Mouse (Mus musculus) CD8-positive naive resting alpha-beta T cell, adult 57 days (primary cell): ENCODE results near the gene Kpna6. TPM values are rescaled to one million over a fixed set of nuclear protein-coding genes. Genes with fewer than 3 reads are reported as not detected.

Source experiments
- total RNA-seq: library from RNA; stranded (reverse); gene quantifications from one replicate; pipeline ENCODE4 v1.2.4, GENCODE M21; 2023

The Kpna6 gene
- 32.0 TPM for total RNA-seq

DNA sequence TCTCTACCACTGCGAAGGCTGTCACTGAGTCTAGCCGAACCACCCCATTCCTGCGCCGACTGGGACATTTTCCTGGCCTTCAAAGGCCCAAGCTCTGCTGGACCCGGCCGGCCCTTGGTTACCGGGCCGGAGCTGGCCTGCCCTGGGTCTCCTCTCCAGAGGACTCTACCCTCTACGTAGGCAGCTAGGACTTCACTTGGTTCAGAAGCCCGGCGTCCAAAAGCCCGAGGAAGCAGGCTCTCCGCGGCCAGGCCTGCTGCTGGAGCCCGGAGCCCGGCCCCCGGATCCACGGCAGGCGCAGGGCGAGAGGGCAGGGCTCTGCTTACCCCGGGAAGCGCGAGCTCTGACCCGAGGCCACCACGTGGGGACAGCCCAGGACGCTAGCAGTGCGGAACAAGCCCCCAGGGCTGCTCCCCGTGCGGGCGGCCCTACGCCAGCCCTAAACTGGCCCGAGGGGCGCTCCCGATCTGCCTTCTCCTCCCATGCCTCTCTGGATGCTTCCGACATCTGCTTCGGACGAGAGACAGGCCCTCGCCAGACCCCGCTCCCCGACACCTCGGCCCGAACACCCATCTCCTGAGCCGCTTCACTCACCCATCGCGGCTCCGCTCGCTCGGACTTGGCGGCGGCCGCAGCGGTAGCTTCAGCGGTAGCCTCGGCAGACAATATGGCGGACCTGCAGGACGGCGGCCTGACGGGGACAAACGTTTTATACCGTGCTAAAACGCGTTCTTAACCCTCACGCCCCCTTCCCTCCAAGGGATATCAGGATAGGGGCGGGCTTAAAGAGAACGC is at the start of gene Kpna6:
TSS of gene Kpna6 (minus strand) at position 685 of the 795 bp plus-strand sequence.

DNA sequence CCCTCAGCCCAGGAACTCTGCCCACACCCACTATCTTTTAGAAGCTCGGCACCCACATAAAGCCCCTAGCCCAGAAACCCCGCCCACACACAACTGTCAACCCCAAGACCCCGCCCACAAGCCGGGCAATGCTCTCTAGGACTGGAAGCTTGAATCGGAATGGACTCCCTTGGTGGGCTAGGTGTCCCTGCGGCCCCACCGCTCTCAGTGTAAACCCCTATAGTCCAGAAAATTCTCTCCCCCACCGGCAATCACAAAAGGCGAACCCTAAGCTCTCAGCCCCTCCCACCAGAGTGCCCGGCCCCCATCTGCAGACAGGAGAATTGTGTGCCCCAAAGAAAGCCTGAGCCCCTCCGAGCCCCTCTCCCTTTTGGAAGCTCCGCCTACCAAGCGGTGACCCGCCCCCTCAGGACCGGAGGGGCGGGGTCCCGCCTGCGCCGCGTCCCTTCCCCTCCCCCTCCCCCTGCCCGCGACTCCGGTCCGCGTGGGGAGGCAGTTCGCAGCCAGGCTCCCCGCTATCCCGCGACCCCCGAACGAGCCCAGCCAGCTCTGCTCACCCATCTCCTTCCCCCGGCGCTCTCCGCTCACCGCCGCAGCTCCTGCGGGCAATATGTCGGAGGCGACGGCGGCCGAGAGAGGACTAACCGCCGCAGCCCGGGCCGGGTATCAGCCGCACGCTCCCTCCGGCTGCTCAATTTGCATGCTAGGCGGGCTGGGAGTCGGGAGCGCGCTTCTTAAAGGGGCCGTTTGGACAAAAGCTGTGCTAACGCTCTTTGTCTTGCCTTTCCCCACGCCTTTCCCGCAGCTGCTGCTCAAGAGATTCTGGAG is 23.8 kb upstream of the Kpna6 start, which contains the start of gene Tmem39b:
TSS of gene Tmem39b (minus strand) at position 681 of the 828 bp plus-strand sequence.

DNA sequence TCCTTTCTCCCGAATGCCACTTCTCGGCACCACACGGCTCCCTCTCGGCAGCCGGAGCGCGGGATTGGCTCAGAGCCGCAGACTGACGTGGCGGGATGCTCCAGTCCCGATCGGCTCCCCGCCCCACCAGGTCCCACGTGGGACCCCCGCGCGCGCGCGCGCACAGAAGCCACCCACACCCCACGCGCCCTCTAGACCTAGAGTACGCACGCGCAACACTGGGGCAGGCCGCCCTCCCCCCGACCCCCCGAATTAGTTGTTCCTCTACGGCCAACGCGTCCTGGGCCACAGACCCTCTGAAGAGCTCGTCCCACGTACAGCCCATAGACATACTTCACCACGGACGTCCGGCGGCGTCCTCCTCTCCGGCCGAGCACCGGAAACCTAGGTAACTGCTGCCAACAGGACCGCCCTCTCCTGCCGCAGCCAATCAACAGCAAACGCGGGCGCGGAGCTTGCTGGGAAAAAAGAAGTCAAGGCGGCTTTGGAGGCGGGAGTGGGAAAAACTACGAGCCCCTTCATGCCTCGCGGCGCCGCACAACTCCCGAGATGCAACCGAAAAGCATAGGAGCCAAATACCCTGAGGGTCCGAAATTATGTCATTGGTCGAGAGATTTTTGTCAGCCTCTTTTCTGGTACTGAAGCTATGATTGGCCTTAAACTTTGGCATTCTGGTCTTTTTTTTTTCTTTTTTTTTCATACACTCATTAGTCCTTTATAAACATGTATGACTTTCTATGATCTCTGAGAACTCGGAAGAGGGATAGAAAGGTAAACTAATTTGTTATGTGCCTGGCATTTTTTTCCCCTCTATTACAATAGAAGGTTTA is 31.7 kb downstream of the Kpna6 start, which contains the start of gene Txlna:
TSS of gene Txlna (minus strand) at position 428 of the 830 bp plus-strand sequence.

DNA sequence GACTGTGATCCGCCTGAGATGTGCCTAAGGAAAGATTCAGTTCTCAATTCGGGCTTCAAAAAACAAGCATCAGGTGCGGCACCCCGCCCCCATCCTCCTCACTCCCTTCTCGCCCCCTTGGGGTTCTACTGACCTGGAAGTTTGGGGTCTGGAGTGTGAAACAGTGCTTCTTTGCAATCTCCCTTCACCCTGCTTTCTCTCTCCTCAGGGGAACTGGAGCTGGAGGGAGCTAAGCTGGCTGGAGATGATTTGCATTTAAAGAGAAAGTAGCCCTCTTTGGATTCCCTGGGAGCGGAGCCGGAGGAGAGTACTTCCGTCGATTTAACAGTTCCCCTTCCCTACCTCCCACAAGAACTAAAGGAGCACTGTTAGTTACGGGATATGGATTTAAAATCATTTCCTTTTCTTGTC is 48.9 kb downstream of the Kpna6 start, which contains the start of gene Ccdc28b:
TSS of gene Ccdc28b (minus strand) at position 267 of the 411 bp plus-strand sequence.

DNA sequence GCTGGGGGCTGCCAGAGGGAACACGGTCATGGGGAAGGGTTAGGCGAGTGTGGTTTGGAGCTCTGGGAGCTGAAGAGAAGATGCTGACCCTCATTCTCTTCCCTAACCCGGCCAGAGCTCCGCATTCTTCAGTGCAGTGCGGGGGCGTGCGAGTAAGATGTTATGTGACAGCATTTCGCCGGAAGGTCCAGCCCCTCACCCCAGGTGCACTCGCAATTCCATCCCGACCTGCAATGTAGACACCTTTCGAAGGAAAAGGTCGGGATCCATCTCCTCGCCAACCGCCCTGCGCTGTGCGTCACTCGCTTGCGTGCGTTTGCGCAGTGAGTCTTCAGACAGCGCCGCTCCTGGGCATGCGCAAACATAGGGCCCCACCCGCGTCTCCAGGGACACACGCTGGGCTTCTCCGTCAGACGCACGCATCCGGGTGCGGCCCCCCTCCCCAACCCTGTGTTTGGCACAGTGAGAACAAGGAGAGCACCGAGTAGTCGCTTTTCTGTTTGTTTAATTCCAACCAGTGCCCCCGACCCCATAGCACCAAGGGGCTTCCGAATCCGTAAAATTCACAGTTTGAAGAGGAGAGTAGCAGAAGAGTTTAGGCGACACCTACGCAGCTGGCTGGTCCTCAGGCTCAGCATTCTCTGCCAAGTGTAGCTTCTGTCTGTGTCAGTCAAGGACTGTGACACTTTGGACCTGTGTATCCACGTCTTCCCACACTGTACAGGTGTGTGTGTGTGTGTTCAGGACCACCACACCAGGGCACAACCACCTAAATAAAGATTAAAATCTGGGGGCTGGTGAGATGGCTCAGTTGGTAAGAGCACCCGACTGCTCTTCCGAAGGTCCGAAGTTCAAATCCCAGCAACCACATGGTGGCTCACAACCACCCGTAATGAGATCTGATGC is 53.5 kb downstream of the Kpna6 start, which contains the start of gene Iqcc:
TSS of gene Iqcc (minus strand) at position 314 of the 906 bp plus-strand sequence.

DNA sequence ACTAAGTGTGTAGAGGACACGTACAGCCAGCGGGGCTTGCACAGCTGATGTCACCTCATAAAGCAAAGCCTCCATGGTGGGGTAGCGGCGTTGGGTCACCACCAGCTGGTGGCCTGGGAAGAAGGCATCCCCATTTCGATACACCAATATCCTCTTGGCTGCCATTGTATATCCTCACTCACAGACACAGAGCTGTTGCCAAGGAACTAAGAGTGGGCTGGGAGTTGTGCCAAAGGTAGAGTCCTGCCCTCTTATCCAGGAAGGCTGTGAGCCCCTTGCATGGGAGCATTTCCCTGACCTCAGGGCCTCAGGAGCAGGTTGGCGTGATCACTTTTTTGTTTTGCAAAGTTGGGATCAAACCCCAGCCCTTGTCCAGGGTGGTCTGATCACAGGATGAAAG is 58.5 kb downstream of the Kpna6 start, which contains the start of gene Dcdc2b:
TSS of gene Dcdc2b (minus strand) at position 165 of the 400 bp plus-strand sequence.

DNA sequence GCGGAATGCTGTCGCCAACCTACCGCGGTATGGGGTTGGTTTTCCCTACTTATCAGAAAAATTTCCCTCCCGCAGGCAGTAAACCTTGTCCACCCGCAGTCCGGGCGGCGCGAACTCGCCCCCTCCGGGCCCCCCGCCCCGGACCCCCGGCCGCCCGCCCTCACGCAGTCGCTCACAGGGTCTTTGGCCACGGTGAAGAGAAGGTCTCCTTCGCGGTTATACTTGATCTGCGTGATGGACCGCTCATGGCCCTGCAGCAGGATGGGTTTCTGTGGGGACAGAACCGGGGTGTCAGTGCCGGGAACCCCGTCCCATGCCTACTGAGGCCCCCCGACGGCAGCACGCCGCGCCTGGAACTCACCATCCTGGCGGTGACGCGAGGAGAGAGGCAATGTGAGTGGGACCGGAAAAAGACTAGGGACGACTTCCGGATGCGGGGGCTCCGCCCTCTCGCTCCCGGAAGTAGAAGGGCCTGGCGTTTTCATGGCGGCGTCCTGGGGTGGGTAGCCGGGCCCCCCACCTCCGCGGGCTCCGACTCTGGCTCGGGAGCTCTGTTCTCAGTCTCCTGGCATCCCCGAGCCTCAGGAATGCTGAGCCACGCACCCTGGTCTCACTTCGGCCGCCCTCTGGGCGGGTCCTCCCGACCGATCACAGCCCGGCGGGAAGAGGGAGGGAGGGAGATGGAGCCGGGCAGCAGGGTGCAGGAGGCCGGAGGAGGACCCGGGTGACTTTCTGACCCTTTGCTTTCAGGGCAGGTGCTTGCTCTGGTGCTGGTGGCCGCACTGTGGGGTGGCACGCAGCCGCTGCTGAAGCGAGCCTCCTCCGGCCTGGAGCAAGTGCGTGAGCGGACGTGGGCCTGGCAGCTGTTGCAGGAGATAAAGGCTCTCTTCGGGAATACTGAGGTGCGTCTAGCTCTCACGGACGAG is 72.1 kb downstream of the Kpna6 start, which contains the start of the genes Eif3i and Tmem234:
TSS of gene Eif3i (minus strand) at position 416 of the 926 bp plus-strand sequence.
TSS of gene Tmem234 (plus strand) at position 436 of the 926 bp plus-strand sequence.

Other genes starting within 250 kb of the Kpna6 start
- gene Zbtb8b, start 231.9 kb downstream of the Kpna6 start, total RNA-seq = not detected
- 107 TPM for gene Bsdc1, start 211.2 kb downstream of the Kpna6 start, total RNA-seq
- not detected for gene Tssk3, start 181.7 kb downstream of the Kpna6 start, total RNA-seq
- gene Fam229a, start 181.6 kb downstream of the Kpna6 start, total RNA-seq = 3.3 TPM
- 11.4 TPM for gene Marcksl1, start 159.2 kb downstream of the Kpna6 start, total RNA-seq
- 118 TPM for gene Hdac1, start 130.1 kb downstream of the Kpna6 start, total RNA-seq
- 906 TPM for gene Lck, start 99.1 kb downstream of the Kpna6 start, total RNA-seq
- not detected for gene Fam167b, start 94.2 kb downstream of the Kpna6 start, total RNA-seq
- 175 TPM for gene Eif3i, start 72.1 kb downstream of the Kpna6 start, total RNA-seq
- 118 TPM for gene Tmem234, start 72.1 kb downstream of the Kpna6 start, total RNA-seq
- gene Dcdc2b, start 58.5 kb downstream of the Kpna6 start, total RNA-seq = 4.2 TPM
- gene Iqcc, start 53.7 kb downstream of the Kpna6 start, total RNA-seq = 21.0 TPM
- gene Ccdc28b, start 48.8 kb downstream of the Kpna6 start, total RNA-seq = 10.4 TPM
- gene Txlna, start 31.7 kb downstream of the Kpna6 start, total RNA-seq = 79.9 TPM
- gene Tmem39b, start 24.1 kb upstream of the Kpna6 start, total RNA-seq = 7.5 TPM
- gene Khdrbs1, start 69.5 kb upstream of the Kpna6 start, total RNA-seq = 131 TPM
- gene Ptp4a2, start 138.5 kb upstream of the Kpna6 start, total RNA-seq = 285 TPM